ENCODE assay signal across 9 mouse cellular contexts in the genomic region with DNA sequence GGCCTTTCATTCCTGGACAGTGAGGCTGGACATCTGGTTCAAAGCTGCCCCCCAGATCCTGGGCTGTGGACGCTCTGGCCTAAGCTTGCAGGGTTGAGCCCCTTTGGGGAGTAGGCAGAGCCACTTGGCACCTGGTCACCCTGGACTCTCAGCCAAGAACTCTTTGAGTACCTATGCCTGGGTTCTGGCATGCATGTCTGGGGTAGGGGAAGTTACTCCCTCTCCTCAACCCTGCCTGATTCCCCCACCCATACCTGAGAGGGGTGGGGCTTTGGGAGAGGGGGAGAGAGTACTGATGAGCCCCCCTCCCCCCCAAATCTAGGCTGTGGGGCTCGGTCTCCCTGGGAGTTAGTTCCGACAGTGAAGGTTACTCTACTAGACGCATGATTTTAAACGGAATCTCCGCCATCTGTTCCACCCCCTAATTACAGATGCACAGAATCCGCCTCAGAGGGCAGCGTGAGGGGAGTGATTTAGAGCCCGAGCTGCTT. TPM values are rescaled to one million over a fixed set of nuclear protein-coding genes. Genes with fewer than 3 reads are reported as not detected.
DNase-seq lines count a peak whose midpoint lies in the region; ATAC-seq and TF ChIP-seq lines count a peak whose summit lies in the region.
"Had no signal": no experiment of that assay in that cellular context is flagged by ENCODE, and none has a peak within 500 bp of the region (broad histone marks: within the 10 kb centered on the region; RNA-seq: fewer than 3 reads in every experiment).

No protein-coding gene starts in this region.

- peaks cover 3% of the 10 kb centered on the region; the same call in 1 of the 2 replicates for H3K36me3 ChIP-seq in hindbrain, embryonic 13.5 days
- no peaks in the 10 kb centered on the region for H3K36me3 ChIP-seq in lung, postnatal 0 days (ENCODE audit: insufficient read depth, low read length)

- TF ChIP-seq EP300 in lung, postnatal 0 days (IDR thresholded peaks at IDR 0.05): no peak

- H3K9ac ChIP-seq in hindbrain, embryonic 13.5 days: peak overlapping the region; percentile 66
- H3K9ac ChIP-seq in lung, postnatal 0 days (replicated peaks; ENCODE audit: low read depth): no peak overlapping the region
- H3K9ac ChIP-seq: liver, embryonic 14.5 days had no signal

- H3K4me1 ChIP-seq in hindbrain, embryonic 13.5 days (replicated peaks): peaks cover 99% of the 10 kb centered on the region
- peaks cover 25% of the 10 kb centered on the region for H3K4me1 ChIP-seq in lung, postnatal 0 days (ENCODE audit: insufficient read depth, low read depth, low read length)

- 3% methylated on average over 9 of the region's 9 CpGs for WGBS in hindbrain, embryonic 13.5 days
- WGBS in lung, postnatal 0 days: 36% methylated on average over 9 of the region's 9 CpGs

- peak overlapping the region; percentile 83 for H3K27ac ChIP-seq in hindbrain, embryonic 13.5 days
- peak overlapping the region; percentile 21; the same call in 1 of the 2 replicates for H3K27ac ChIP-seq in lung, postnatal 0 days (ENCODE audit: low read length)
- H3K27ac ChIP-seq: liver, embryonic 14.5 days had no signal

- TF ChIP-seq CTCF in lung, postnatal 0 days (IDR thresholded peaks at IDR 0.05): no peak

- DNase-seq in cerebellum, adult 18-20 months: peak; percentile 63 to 70
- no peak for DNase-seq in cerebellum, adult 9-10 months
- DNase-seq in cerebellum, postnatal 14 days: peak; percentile 61 to 71
- DNase-seq in lung, postnatal 0 days (ENCODE audit: low spot score): peak; percentile 55
- no peak for DNase-seq in ovary, adult 18-20 months (ENCODE audit: low spot score)
- DNase-seq in thymus, postnatal 36 days: no peak

- H3K27me3 ChIP-seq in hindbrain, embryonic 13.5 days: no peaks in the 10 kb centered on the region
- H3K27me3 ChIP-seq in lung, postnatal 0 days (replicated peaks; ENCODE audit: insufficient read depth, low read length): no peaks in the 10 kb centered on the region

- no peaks in the 10 kb centered on the region for H3K9me3 ChIP-seq in hindbrain, embryonic 13.5 days
- no peaks in the 10 kb centered on the region for H3K9me3 ChIP-seq in lung, postnatal 0 days (ENCODE audit: low read length)

- H3K4me3 ChIP-seq in hindbrain, embryonic 13.5 days: peak overlapping the region; percentile 23; the same call in 1 of the 2 replicates
- H3K4me3 ChIP-seq in lung, postnatal 0 days (ENCODE audit: low read depth, low read length): no peak overlapping the region

- peak overlapping the region; percentile 48 for H3K4me2 ChIP-seq in hindbrain, embryonic 13.5 days
- H3K4me2 ChIP-seq in lung, postnatal 0 days (replicated peaks; ENCODE audit: low read depth, low read length): no peak overlapping the region; the same call in 1 of the 2 replicates

- no peak for ATAC-seq in hindbrain, embryonic 13.5 days (ENCODE audit: low FRiP score)
- peak; percentile 13; the same call in 1 of the 2 replicates for ATAC-seq in lung, postnatal 0 days
- no peak for ATAC-seq in activated CD4-positive, CD25-positive, alpha-beta regulatory T cell, adult 4 months

RNA-seq across cellular contexts. Expression of a gene that starts 10.2 kb away (rescaled TPM):
- 11.0 and 12.5 TPM in 2 replicates for polyA plus RNA-seq in hindbrain, embryonic 13.5 days (2015; fragmentation: Nextera tagmentation; extraction: Ambion mirVana)
- polyA plus RNA-seq in lung, postnatal 0 days (2015; fragmentation: Nextera tagmentation; extraction: Ambion mirVana): 3.9 and 4.4 TPM in 2 replicates
- polyA plus RNA-seq in activated CD4-positive, CD25-positive, alpha-beta regulatory T cell, adult 4 months (2017; shearing (Covaris generic)): 1 to 10 TPM; 2.1 TPM

RNA-seq across cellular contexts. Expression of a gene that starts 47.3 kb away (rescaled TPM):
- 0.13 TPM in 1 of 2 replicates, not detected in the other for polyA plus RNA-seq in hindbrain, embryonic 13.5 days (2015; fragmentation: Nextera tagmentation; extraction: Ambion mirVana)
- 4.0 and 4.7 TPM in 2 replicates for polyA plus RNA-seq in lung, postnatal 0 days (2015; fragmentation: Nextera tagmentation; extraction: Ambion mirVana)
- polyA plus RNA-seq in activated CD4-positive, CD25-positive, alpha-beta regulatory T cell, adult 4 months (2017; shearing (Covaris generic)): 1 to 10 TPM; 4.2 TPM

Comparison
In these comparisons a context has a peak if more than half of its experiments do, and no peak if none do; other contexts are left out.
1. DNase-seq: peak in cerebellum, adult 18-20 months (2 of 2), cerebellum, postnatal 14 days (2 of 2) and lung, postnatal 0 days (single experiment); none in cerebellum, adult 9-10 months (single experiment), ovary, adult 18-20 months (single experiment) and thymus, postnatal 36 days (0 of 2).